ENCODE assay signal across 8 mouse cellular contexts in the genomic region with DNA sequence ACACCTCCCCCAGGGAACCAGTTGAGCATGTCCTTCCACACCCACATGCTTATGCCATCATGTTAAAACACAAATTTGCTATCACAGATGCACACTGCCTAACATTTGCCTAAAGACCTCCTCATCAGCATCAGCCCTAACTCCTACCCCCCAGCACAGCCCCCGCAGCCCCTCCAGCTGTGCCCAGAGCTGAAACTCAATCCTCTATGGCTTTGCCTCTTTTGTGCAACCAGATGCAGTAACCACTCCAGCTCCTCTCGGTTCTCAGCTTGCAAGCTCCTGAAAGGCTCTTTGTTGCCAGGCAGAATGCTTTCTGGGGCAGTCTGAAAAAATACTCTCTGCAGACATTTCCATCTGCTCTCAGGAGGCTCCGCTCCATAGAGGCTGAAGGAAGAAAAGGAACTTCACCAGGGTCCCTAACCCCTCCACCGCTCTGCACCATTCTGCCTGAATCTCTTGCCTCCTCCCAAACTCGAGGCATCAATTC.
DNase-seq lines count a peak whose midpoint lies in the region; ATAC-seq lines count a peak whose summit lies in the region.

No protein-coding gene starts in this region.

- H3K4me3 ChIP-seq in neural tube, embryonic 11.5 days (ENCODE audit: low read depth, low read length) = no peak overlapping the region
- H3K4me3 ChIP-seq in hindbrain, embryonic 11.5 days (ENCODE audit: low read depth, low read length) = no peak overlapping the region
- no peak overlapping the region for H3K4me3 ChIP-seq in limb, embryonic 13.5 days
- H3K4me3 ChIP-seq in stomach, embryonic 16.5 days (replicated peaks; ENCODE audit: low read length) = no peak overlapping the region

- peak overlapping the region; percentile 72 for H3K27ac ChIP-seq in neural tube, embryonic 11.5 days (ENCODE audit: low read depth, low read length)
- peak overlapping the region; percentile 91 for H3K27ac ChIP-seq in hindbrain, embryonic 11.5 days (ENCODE audit: low read depth, low read length)
- peak overlapping the region; percentile 78 for H3K27ac ChIP-seq in limb, embryonic 13.5 days
- no peak overlapping the region for H3K27ac ChIP-seq in stomach, embryonic 16.5 days (ENCODE audit: low read length)

- peak overlapping the region; percentile 19 for H3K9ac ChIP-seq in neural tube, embryonic 11.5 days (ENCODE audit: low read length)
- no peak overlapping the region for H3K9ac ChIP-seq in hindbrain, embryonic 11.5 days (ENCODE audit: low read depth, low read length)
- H3K9ac ChIP-seq in limb, embryonic 13.5 days = no peak overlapping the region
- H3K9ac ChIP-seq in stomach, embryonic 16.5 days (ENCODE audit: low read length) = no peak overlapping the region

- H3K4me2 ChIP-seq in neural tube, embryonic 11.5 days (ENCODE audit: low read depth) = no peak overlapping the region
- 0 out of 2 replicates have a peak overlapping the region, but pooled peaks have one; percentile 7 for H3K4me2 ChIP-seq in hindbrain, embryonic 11.5 days (replicated peaks; ENCODE audit: low read depth, low read length)
- H3K4me2 ChIP-seq in limb, embryonic 13.5 days (replicated peaks) = peak overlapping the region; percentile 39; the same call in 1 of the 2 replicates
- no peak overlapping the region for H3K4me2 ChIP-seq in stomach, embryonic 16.5 days (ENCODE audit: low read depth, low read length)

- intact Hi-C loops in gastrocnemius, postnatal 36 days (cut with DNase I) = no loop called here

- H3K4me1 ChIP-seq in neural tube, embryonic 11.5 days (ENCODE audit: control insufficient read depth, insufficient read depth, low read length) = peaks cover 31% of the 10 kb centered on the region
- peaks cover 25% of the 10 kb centered on the region for H3K4me1 ChIP-seq in hindbrain, embryonic 11.5 days (replicated peaks; ENCODE audit: control insufficient read depth, insufficient read depth, low read length)
- H3K4me1 ChIP-seq in limb, embryonic 13.5 days = peaks cover 28% of the 10 kb centered on the region
- H3K4me1 ChIP-seq in stomach, embryonic 16.5 days (ENCODE audit: control insufficient read depth, insufficient read depth, low read length) = no peaks in the 10 kb centered on the region

- no peaks in the 10 kb centered on the region for H3K27me3 ChIP-seq in neural tube, embryonic 11.5 days (ENCODE audit: control insufficient read depth, insufficient read depth, low read length)
- no peaks in the 10 kb centered on the region for H3K27me3 ChIP-seq in hindbrain, embryonic 11.5 days (ENCODE audit: control insufficient read depth, insufficient read depth, low read length)
- no peaks in the 10 kb centered on the region for H3K27me3 ChIP-seq in limb, embryonic 13.5 days
- H3K27me3 ChIP-seq in stomach, embryonic 16.5 days (ENCODE audit: control insufficient read depth, insufficient read depth, low read length) = no peaks in the 10 kb centered on the region

- peak; percentile 76 for ATAC-seq in neural tube, embryonic 11.5 days (ENCODE audit: insufficient read depth, low FRiP score, low TSS enrichment)
- ATAC-seq in hindbrain, embryonic 11.5 days (ENCODE audit: low FRiP score) = peak; percentile 76
- peak; percentile 80 for ATAC-seq in limb, embryonic 13.5 days (ENCODE audit: low FRiP score, low read depth)
- ATAC-seq in stomach, embryonic 16.5 days (ENCODE audit: insufficient read depth, low FRiP score) = peak; percentile 44; the same call in 1 of the 2 replicates

- 17% methylated on average over 5 of the region's 5 CpGs for WGBS in neural tube, embryonic 11.5 days
- WGBS in hindbrain, embryonic 11.5 days = 7% methylated on average over 5 of the region's 5 CpGs
- 23% methylated on average over 5 of the region's 5 CpGs for WGBS in limb, embryonic 13.5 days
- WGBS in stomach, embryonic 16.5 days = 47% methylated on average over 5 of the region's 5 CpGs

- peak; percentile 58 for DNase-seq in neural tube, embryonic 11.5 days (ENCODE audit: low spot score)
- no peak for DNase-seq in neural tube, embryonic 10.5 days (ENCODE audit: extremely low spot score, low spot score)
- DNase-seq in hindbrain, embryonic 11.5 days (ENCODE audit: low spot score) = peak; percentile 64
- DNase-seq in gastrocnemius, postnatal 36 days = no peak
- DNase-seq in heart, adult 8-10 months (ENCODE audit: low spot score) = no peak
- no peak for DNase-seq in gastrocnemius, postnatal 10 days

- H3K9me3 ChIP-seq in neural tube, embryonic 11.5 days (ENCODE audit: control insufficient read depth, low read length) = no peaks in the 10 kb centered on the region
- H3K9me3 ChIP-seq in hindbrain, embryonic 11.5 days (ENCODE audit: control insufficient read depth, low read length) = no peaks in the 10 kb centered on the region
- H3K9me3 ChIP-seq in limb, embryonic 13.5 days = no peaks in the 10 kb centered on the region
- no peaks in the 10 kb centered on the region for H3K9me3 ChIP-seq in stomach, embryonic 16.5 days (replicated peaks; ENCODE audit: control insufficient read depth, low read length)

- no peaks in the 10 kb centered on the region for H3K36me3 ChIP-seq in neural tube, embryonic 11.5 days (ENCODE audit: control insufficient read depth, insufficient read depth, low read length)
- 0 out of 2 replicates have a peak, but pooled peaks cover 2% of the 10 kb centered on the region for H3K36me3 ChIP-seq in hindbrain, embryonic 11.5 days (ENCODE audit: control insufficient read depth, insufficient read depth, low read length)
- H3K36me3 ChIP-seq in limb, embryonic 13.5 days = no peaks in the 10 kb centered on the region
- no peaks in the 10 kb centered on the region for H3K36me3 ChIP-seq in stomach, embryonic 16.5 days (ENCODE audit: control insufficient read depth, insufficient read depth, low read length)

Comparison
In these comparisons a context has a peak if more than half of its experiments do, and no peak if none do; other contexts are left out.
1. DNase-seq: peak in neural tube, embryonic 11.5 days (single experiment) and hindbrain, embryonic 11.5 days (single experiment); none in neural tube, embryonic 10.5 days (single experiment), gastrocnemius, postnatal 36 days (0 of 2), heart, adult 8-10 months (single experiment) and gastrocnemius, postnatal 10 days (single experiment).
2. H3K4me2 ChIP-seq: peak in hindbrain, embryonic 11.5 days (single experiment) and limb, embryonic 13.5 days (single experiment); none in neural tube, embryonic 11.5 days (single experiment) and stomach, embryonic 16.5 days (single experiment).
3. Peak in every context shown above with its lines, with median percentiles within 50 percentile points of each other: ATAC-seq.